ENCODE assay signal across 13 mouse cellular contexts in the genomic region with DNA sequence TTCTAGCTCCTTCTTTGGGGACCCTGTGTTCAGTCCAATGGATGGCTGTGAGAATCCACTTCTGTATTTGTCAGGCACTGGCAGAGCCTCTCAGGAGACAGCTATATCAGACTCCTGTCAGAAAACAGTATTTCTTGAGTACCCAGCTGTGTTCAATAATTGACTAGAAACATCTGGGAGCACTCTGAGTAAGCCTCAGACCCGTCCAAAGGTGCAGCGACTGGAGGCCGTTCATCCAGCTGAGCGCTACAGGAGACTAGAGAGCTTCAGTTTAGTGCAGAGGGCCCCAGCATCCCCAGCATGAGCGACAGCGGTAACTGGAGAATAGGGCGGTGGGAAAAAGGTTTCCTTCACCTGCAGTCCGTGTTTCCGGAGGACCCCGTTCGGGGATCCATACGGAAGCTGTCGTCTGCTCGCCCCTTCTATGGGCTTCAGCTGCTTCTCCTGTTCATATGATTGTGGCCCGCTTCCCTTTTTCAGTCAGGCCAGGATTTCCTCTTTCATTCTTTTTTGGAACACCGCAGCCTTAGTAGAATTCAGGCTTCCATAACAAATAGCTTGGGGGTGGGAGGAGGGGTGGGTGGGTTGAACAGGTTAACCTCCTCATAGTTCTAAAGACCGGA. TPM values are rescaled to one million over a fixed set of nuclear protein-coding genes. Genes with fewer than 3 reads are reported as not detected.
A peak's percentile ranks its signal among the peaks of the same experiment; 100 is the strongest.
DNase-seq lines count a peak whose midpoint lies in the region; ATAC-seq lines count a peak whose summit lies in the region.
"Had no signal": no experiment of that assay in that cellular context is flagged by ENCODE, and none has a peak within 500 bp of the region (broad histone marks: within the 10 kb centered on the region; RNA-seq: fewer than 3 reads in every experiment).

No protein-coding gene starts in this region.

- no peak for ATAC-seq in heart, embryonic 13.5 days (ENCODE audit: extremely low read depth, insufficient number of reproducible peaks, low FRiP score, low TSS enrichment)
- ATAC-seq in neural tube, embryonic 12.5 days (ENCODE audit: low FRiP score, low read depth) = no peak
- ATAC-seq in limb, embryonic 15.5 days (ENCODE audit: insufficient number of reproducible peaks, low FRiP score, low TSS enrichment, low read depth) = no peak

- H3K4me1 ChIP-seq in heart, embryonic 13.5 days = 0 out of 2 replicates have a peak, but pooled peaks cover 8% of the 10 kb centered on the region
- H3K4me1 ChIP-seq in neural tube, embryonic 12.5 days = no peaks in the 10 kb centered on the region
- 0 out of 2 replicates have a peak, but pooled peaks cover under 1% of the 10 kb centered on the region for H3K4me1 ChIP-seq in limb, embryonic 15.5 days
- H3K4me1 ChIP-seq: liver, embryonic 13.5 days had no signal

- no peaks in the 10 kb centered on the region for H3K36me3 ChIP-seq in heart, embryonic 13.5 days
- no peaks in the 10 kb centered on the region for H3K36me3 ChIP-seq in neural tube, embryonic 12.5 days
- no peaks in the 10 kb centered on the region for H3K36me3 ChIP-seq in limb, embryonic 15.5 days
- H3K36me3 ChIP-seq: forebrain, embryonic 12.5 days; heart, embryonic 12.5 days; liver, embryonic 13.5 days had no signal

- 41% methylated on average over 17 of the region's 17 CpGs for WGBS in heart, embryonic 13.5 days
- WGBS in neural tube, embryonic 12.5 days = 42% methylated on average over 17 of the region's 17 CpGs
- 34% methylated on average over 17 of the region's 17 CpGs for WGBS in limb, embryonic 15.5 days

- no peak overlapping the region for H3K4me3 ChIP-seq in heart, embryonic 13.5 days
- no peak overlapping the region for H3K4me3 ChIP-seq in neural tube, embryonic 12.5 days
- no peak overlapping the region for H3K4me3 ChIP-seq in limb, embryonic 15.5 days
- H3K4me3 ChIP-seq: forebrain, embryonic 12.5 days; heart, embryonic 12.5 days; liver, embryonic 13.5 days had no signal

- H3K4me2 ChIP-seq in heart, embryonic 13.5 days = peak overlapping the region; percentile 28
- H3K4me2 ChIP-seq in neural tube, embryonic 12.5 days (replicated peaks) = peak overlapping the region; percentile 7; the same call in 1 of the 2 replicates
- H3K4me2 ChIP-seq in limb, embryonic 15.5 days = 0 out of 2 replicates have a peak overlapping the region, but pooled peaks have one; percentile 8
- H3K4me2 ChIP-seq: forebrain, embryonic 12.5 days; heart, embryonic 12.5 days; liver, embryonic 13.5 days had no signal

- no peak overlapping the region for H3K9ac ChIP-seq in heart, embryonic 13.5 days
- no peak overlapping the region for H3K9ac ChIP-seq in neural tube, embryonic 12.5 days
- no peak overlapping the region for H3K9ac ChIP-seq in limb, embryonic 15.5 days
- H3K9ac ChIP-seq: forebrain, embryonic 12.5 days; heart, embryonic 12.5 days; liver, embryonic 13.5 days had no signal

- intact Hi-C loops in heart, postnatal 36 days (cut with DNase I) = no loop called here

- DNase-seq in heart, postnatal 36 days = no peak
- DNase-seq in neural tube, embryonic 10.5 days (ENCODE audit: extremely low spot score, low spot score) = no peak
- no peak for DNase-seq in gastrocnemius, postnatal 10 days
- DNase-seq in left cerebral cortex, adult 18-20 months (ENCODE audit: low spot score in 2 of 2) = no peak
- no peak for DNase-seq in thymus, postnatal 10 days (ENCODE audit: low spot score in 2 of 2)
- DNase-seq: adrenal gland, postnatal 14 days; liver, embryonic 13.5 days had no signal

- no peaks in the 10 kb centered on the region for H3K9me3 ChIP-seq in heart, embryonic 13.5 days
- no peaks in the 10 kb centered on the region for H3K9me3 ChIP-seq in neural tube, embryonic 12.5 days
- H3K9me3 ChIP-seq in limb, embryonic 15.5 days = no peaks in the 10 kb centered on the region
- H3K9me3 ChIP-seq: forebrain, embryonic 12.5 days; heart, embryonic 12.5 days; liver, embryonic 13.5 days had no signal

- no peaks in the 10 kb centered on the region for H3K27me3 ChIP-seq in heart, embryonic 13.5 days (replicated peaks)
- no peaks in the 10 kb centered on the region for H3K27me3 ChIP-seq in neural tube, embryonic 12.5 days (replicated peaks)
- no peaks in the 10 kb centered on the region for H3K27me3 ChIP-seq in limb, embryonic 15.5 days
- H3K27me3 ChIP-seq: forebrain, embryonic 12.5 days; heart, embryonic 12.5 days had no signal

- no peak overlapping the region for H3K27ac ChIP-seq in heart, embryonic 13.5 days (replicated peaks)
- H3K27ac ChIP-seq in neural tube, embryonic 12.5 days = no peak overlapping the region
- no peak overlapping the region for H3K27ac ChIP-seq in limb, embryonic 15.5 days
- H3K27ac ChIP-seq: forebrain, embryonic 12.5 days; liver, embryonic 13.5 days had no signal

RNA-seq across cellular contexts. Expression of gene Slamf9, which starts 24.2 kb away (rescaled TPM):
- 1.2 and 1.3 TPM in 2 replicates for polyA plus RNA-seq in heart, embryonic 13.5 days (2015; fragmentation: Nextera tagmentation; extraction: Ambion mirVana)
- total RNA-seq in heart, postnatal 36 days (2021) = 1 to 10 TPM; 1.1 to 1.5 TPM
- polyA plus RNA-seq in neural tube, embryonic 12.5 days (2016; fragmentation: Nextera tagmentation; extraction: Ambion mirVana) = 0.19 TPM in 1 of 2 replicates, not detected in the other
- 0.47 and 0.52 TPM in 2 replicates for polyA plus RNA-seq in limb, embryonic 15.5 days (2015; fragmentation: Nextera tagmentation; extraction: Ambion mirVana)
- under 1 TPM; 0.42 to 0.72 TPM for total RNA-seq in gastrocnemius, postnatal 10 days (2021)
- 1 to 10 TPM in 1 of 2 experiments, under 1 TPM in 1; 0.61 to 1.0 TPM for total RNA-seq in left cerebral cortex, adult 18-20 months (2021)
- total RNA-seq: megakaryocyte-erythroid progenitor cell, adult 5-6 weeks had no signal
- polyA plus RNA-seq: forebrain, embryonic 12.5 days had no signal

RNA-seq across cellular contexts. Expression of gene Igsf9, which starts 30.6 kb away (rescaled TPM):
- 9.2 and 9.6 TPM in 2 replicates for polyA plus RNA-seq in heart, embryonic 13.5 days (2015; fragmentation: Nextera tagmentation; extraction: Ambion mirVana)
- total RNA-seq in heart, postnatal 36 days (2021) = under 1 TPM; 0.75 to 0.76 TPM
- polyA plus RNA-seq in neural tube, embryonic 12.5 days (2016; fragmentation: Nextera tagmentation; extraction: Ambion mirVana) = 83.5 and 84.1 TPM in 2 replicates
- polyA plus RNA-seq in limb, embryonic 15.5 days (2015; fragmentation: Nextera tagmentation; extraction: Ambion mirVana) = 39.6 and 41.0 TPM in 2 replicates
- under 1 TPM; 0.56 to 0.86 TPM for total RNA-seq in gastrocnemius, postnatal 10 days (2021)
- total RNA-seq in left cerebral cortex, adult 18-20 months (2021) = 1 to 10 TPM; 6.3 to 7.0 TPM

RNA-seq across cellular contexts. Expression of gene Tagln2, which starts 48.9 kb away (rescaled TPM):
- polyA plus RNA-seq in heart, embryonic 13.5 days (2015; fragmentation: Nextera tagmentation; extraction: Ambion mirVana) = 312 and 327 TPM in 2 replicates
- total RNA-seq in heart, postnatal 36 days (2021) = 10 to 100 TPM; 71.9 to 78.4 TPM
- 105 and 131 TPM in 2 replicates for polyA plus RNA-seq in neural tube, embryonic 12.5 days (2016; fragmentation: Nextera tagmentation; extraction: Ambion mirVana)
- polyA plus RNA-seq in limb, embryonic 15.5 days (2015; fragmentation: Nextera tagmentation; extraction: Ambion mirVana) = 233 and 277 TPM in 2 replicates
- total RNA-seq in gastrocnemius, postnatal 10 days (2021) = 10 to 100 TPM; 75.0 to 98.1 TPM
- total RNA-seq in left cerebral cortex, adult 18-20 months (2021) = 10 to 100 TPM in 1 of 2 experiments, 1 to 10 TPM in 1; 8.2 to 12.3 TPM

Comparison
In these comparisons a context has a peak if more than half of its experiments do, and no peak if none do; other contexts are left out.
1. RNA of gene Tagln2, which starts 48.9 kb away (total RNA-seq): 75.0 to 98.1 TPM in gastrocnemius, postnatal 10 days and 71.9 to 78.4 TPM in heart, postnatal 36 days; 8.2 to 12.3 TPM in left cerebral cortex, adult 18-20 months; every median in the first group is over 4 times any median in the second.
2. Peak in every context shown above with its lines, with median percentiles within 50 percentile points of each other: H3K4me2 ChIP-seq.